Mouse (Mus musculus) neural tube, embryonic 12.5 days (tissue): ENCODE measurements around the gene Bmpr1b. TPM values are rescaled to one million over a fixed set of nuclear protein-coding genes. Genes with fewer than 3 reads are reported as not detected.

ENCODE experiments used
- ATAC-seq: fragments of 200-750 bp; cut with Nextera tagmentation; 2 replicates; pipeline ENCODE4 v1.8.0; 2017; ENCODE audit warnings: low read depth, mild to moderate bottlenecking, moderate TSS enrichment, moderate library complexity; ENCODE audit not compliant: low FRiP score
- H3K27ac ChIP-seq: fragments of 300-500 bp; sonication (generic); 2 replicates; pipeline ENCODE4 v1.5.1; 2016
- H3K27me3 ChIP-seq: fragments of 300-500 bp; sonication (generic); replicated peaks from 2 replicates; pipeline ENCODE4 v1.6.1; 2016; ENCODE audit warnings: mild to moderate bottlenecking
- H3K36me3 ChIP-seq: fragments of 300-500 bp; sonication (generic); 2 replicates; pipeline ENCODE4 v1.6.1; 2016; ENCODE audit warnings: mild to moderate bottlenecking
- H3K4me1 ChIP-seq: fragments of 300-500 bp; sonication (generic); 2 replicates; pipeline ENCODE4 v1.6.1; 2016
- H3K4me2 ChIP-seq: fragments of 300-500 bp; sonication (generic); replicated peaks from 2 replicates; pipeline ENCODE4 v1.6.1; 2016; ENCODE audit warnings: mild to moderate bottlenecking
- H3K4me3 ChIP-seq: fragments of 300-500 bp; sonication (generic); 2 replicates; pipeline ENCODE4 v1.5.1; 2016
- H3K9ac ChIP-seq: fragments of 300-500 bp; sonication (generic); 2 replicates; pipeline ENCODE4 v1.6.1; 2016; ENCODE audit warnings: mild to moderate bottlenecking
- H3K9me3 ChIP-seq: fragments of 300-500 bp; sonication (generic); 2 replicates; pipeline ENCODE4 v1.6.1; 2016; ENCODE audit warnings: mild to moderate bottlenecking
- WGBS: fragments of 180-500 bp; shearing (Covaris S2); methylation state at CpG from one replicate; pipeline ENCODE4 v1.1.7; 2016; 5-methylcytosine and 5-hydroxymethylcytosine counted together
- polyA plus RNA-seq: library from polyadenylated mRNA; unstranded; fragments of >200 nt; fragmentation: Nextera tagmentation; extraction: Ambion mirVana; gene quantifications from 2 replicates; pipeline ENCODE4 v1.2.1, GENCODE M21; 2016

Gene Bmpr1b
- polyA plus RNA-seq, 1 experiment from 2014 or later = 12.6 TPM

GRCm38 (mm10) chr3:142104027-142104805 lies 65.0 kb downstream of the Bmpr1b start:
- Histone ChIP-seq H3K27ac (no peak overlapping the region), H3K36me3 (no peaks in the 10 kb centered on the region), H3K4me3 (no peak overlapping the region), H3K4me1 (no peaks in the 10 kb centered on the region), H3K9ac (no peak overlapping the region), H3K27me3 (no peaks in the 10 kb centered on the region), H3K4me2 (no peak overlapping the region), H3K9me3 (no peaks in the 10 kb centered on the region)
- 91% methylated on average over 10 of the region's 10 CpGs for WGBS
- ATAC-seq = no peak

- 88% methylated on average over 4 of the region's 4 CpGs for WGBS
- ATAC-seq = no peak
- Histone ChIP-seq H3K9me3 (no peaks in the 10 kb centered on the region), H3K27ac (no peak overlapping the region), H3K4me3 (no peak overlapping the region), H3K4me2 (no peak overlapping the region), H3K9ac (no peak overlapping the region), H3K36me3 (no peaks in the 10 kb centered on the region), H3K4me1 (no peaks in the 10 kb centered on the region), H3K27me3 (no peaks in the 10 kb centered on the region)
Observed at GRCm38 (mm10) chr3:142103622-142104021, 65.6 kb downstream of the Bmpr1b start.

DNA sequence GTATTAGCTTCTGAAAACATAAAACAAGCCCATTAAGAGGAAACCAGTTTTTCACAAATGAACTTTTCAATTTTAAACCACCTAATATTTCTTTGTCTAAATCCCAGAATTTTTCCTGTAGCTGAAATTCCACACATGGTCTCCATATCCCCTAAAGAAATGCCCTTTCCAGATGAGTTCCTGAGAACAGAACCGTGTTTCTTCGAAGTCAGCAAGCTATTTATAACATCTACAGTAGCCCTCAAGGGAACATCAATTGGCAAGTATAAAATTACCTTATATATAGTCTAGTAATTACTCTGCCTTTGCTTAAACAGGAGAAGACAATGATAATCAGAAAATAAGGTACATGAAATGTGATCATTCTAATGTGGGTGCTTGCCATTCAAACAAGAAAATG lies 70.1 kb downstream of the Bmpr1b start:
- Histone ChIP-seq H3K9me3 (no peaks in the 10 kb centered on the region), H3K4me1 (no peaks in the 10 kb centered on the region), H3K4me2 (no peak overlapping the region), H3K9ac (no peak overlapping the region), H3K4me3 (no peak overlapping the region), H3K27ac (no peak overlapping the region), H3K27me3 (no peaks in the 10 kb centered on the region), H3K36me3 (no peaks in the 10 kb centered on the region)
- ATAC-seq = no peak
- 53% methylated on average over 2 of the region's 2 CpGs for WGBS

DNA sequence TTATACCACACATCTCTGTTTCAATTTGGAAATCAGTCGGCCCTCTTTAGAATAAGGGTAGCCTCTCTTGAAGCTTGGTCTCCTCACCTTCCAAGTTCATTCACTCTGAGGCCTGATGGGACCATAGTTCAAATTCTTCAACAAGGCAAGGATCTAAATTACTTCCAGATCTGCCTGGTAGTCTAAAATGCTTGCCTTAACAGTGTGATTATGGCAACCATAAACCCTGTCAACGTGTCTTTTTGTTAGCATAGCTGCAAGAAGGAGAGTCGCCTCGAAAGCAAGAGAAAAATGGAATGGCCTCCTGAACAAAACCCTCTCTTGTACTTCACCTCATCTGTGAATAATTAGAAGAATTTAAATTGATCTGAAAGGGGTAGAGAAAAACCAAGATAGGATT lies 75.2 kb downstream of the Bmpr1b start:
- no peaks in the 10 kb centered on the region for H3K4me1 ChIP-seq
- H3K9me3 ChIP-seq = no peaks in the 10 kb centered on the region
- H3K27me3 ChIP-seq = no peaks in the 10 kb centered on the region
- no peak overlapping the region for H3K4me3 ChIP-seq
- 62% methylated on average over 4 of the region's 4 CpGs for WGBS
- no peak overlapping the region for H3K27ac ChIP-seq
- ATAC-seq = no peak
- H3K9ac ChIP-seq = no peak overlapping the region
- no peaks in the 10 kb centered on the region for H3K36me3 ChIP-seq
- no peak overlapping the region for H3K4me2 ChIP-seq

- no peak overlapping the region for H3K4me3 ChIP-seq
- no peak for ATAC-seq
- no peaks in the 10 kb centered on the region for H3K36me3 ChIP-seq
- no peak overlapping the region for H3K9ac ChIP-seq
- no peak overlapping the region for H3K4me2 ChIP-seq
- H3K27ac ChIP-seq = no peak overlapping the region
- no peaks in the 10 kb centered on the region for H3K9me3 ChIP-seq
- no peaks in the 10 kb centered on the region for H3K4me1 ChIP-seq
- no peaks in the 10 kb centered on the region for H3K27me3 ChIP-seq
- WGBS = 95% methylated on average over 4 of the region's 4 CpGs
Observed at GRCm38 (mm10) chr3:142089684-142090083, 79.5 kb downstream of the Bmpr1b start.

GRCm38 (mm10) chr3:142085938-142086337 lies 83.3 kb downstream of the Bmpr1b start:
- H3K4me2 ChIP-seq = no peak overlapping the region
- no peak overlapping the region for H3K9ac ChIP-seq
- no peak overlapping the region for H3K4me3 ChIP-seq
- no peaks in the 10 kb centered on the region for H3K4me1 ChIP-seq
- no peak for ATAC-seq
- H3K9me3 ChIP-seq = no peaks in the 10 kb centered on the region
- H3K27me3 ChIP-seq = no peaks in the 10 kb centered on the region
- WGBS = 74% methylated on average over 3 of the region's 3 CpGs
- H3K27ac ChIP-seq = no peak overlapping the region
- H3K36me3 ChIP-seq = no peaks in the 10 kb centered on the region

DNA sequence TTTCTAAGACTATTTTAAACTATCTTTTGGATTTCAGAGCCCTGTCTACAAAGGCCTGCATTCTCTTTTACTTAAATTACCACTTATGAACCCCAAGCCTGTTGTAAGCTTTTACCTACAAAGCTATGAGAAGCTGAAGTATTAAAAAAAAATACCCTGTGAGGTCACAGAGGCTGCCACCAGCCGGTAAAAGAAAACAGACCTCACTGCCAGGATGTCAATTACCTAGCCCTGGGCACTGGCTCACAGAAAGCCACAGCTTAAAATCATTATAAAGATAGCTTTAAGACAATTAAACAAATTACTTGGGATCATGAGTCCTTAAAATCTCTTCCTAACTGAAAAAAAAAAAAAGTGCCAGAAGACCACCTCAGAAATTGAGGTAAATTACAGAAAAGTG lies 85.1 kb downstream of the Bmpr1b start:
- Histone ChIP-seq H3K9me3 (no peaks in the 10 kb centered on the region), H3K27ac (no peak overlapping the region), H3K4me1 (no peaks in the 10 kb centered on the region), H3K4me3 (no peak overlapping the region), H3K4me2 (no peak overlapping the region), H3K9ac (no peak overlapping the region), H3K27me3 (no peaks in the 10 kb centered on the region), H3K36me3 (no peaks in the 10 kb centered on the region)
- ATAC-seq = no peak
- 58% methylated on average over 1 of the region's 1 CpGs for WGBS

GRCm38 (mm10) chr3:142077723-142078302 lies 91.4 kb downstream of the Bmpr1b start:
- Histone ChIP-seq H3K27me3 (no peaks in the 10 kb centered on the region), H3K36me3 (no peaks in the 10 kb centered on the region), H3K4me3 (no peak overlapping the region), H3K9me3 (no peaks in the 10 kb centered on the region), H3K27ac (no peak overlapping the region), H3K9ac (no peak overlapping the region), H3K4me1 (no peaks in the 10 kb centered on the region), H3K4me2 (no peak overlapping the region)
- ATAC-seq = no peak
- WGBS = 91% methylated on average over 3 of the region's 3 CpGs

DNA sequence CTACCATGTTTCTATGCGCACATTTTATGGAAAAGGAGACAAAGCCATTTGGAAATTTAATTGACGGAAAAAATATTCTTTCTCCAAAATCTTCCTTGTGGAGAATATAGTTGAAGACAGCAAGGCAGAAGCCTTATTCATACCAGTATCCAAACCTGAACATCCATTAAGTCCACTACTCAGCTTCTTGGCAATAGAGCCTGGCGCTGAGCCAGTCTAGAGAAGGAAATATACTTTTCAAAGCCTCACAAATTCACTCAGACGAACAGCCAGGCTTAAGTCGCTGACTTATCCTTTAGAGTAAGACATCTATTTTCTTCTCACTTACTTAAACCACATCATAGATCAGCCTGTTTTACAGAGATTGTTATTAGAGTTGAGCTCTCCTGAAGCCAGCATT lies 97.6 kb downstream of the Bmpr1b start:
- H3K9me3 ChIP-seq = no peaks in the 10 kb centered on the region
- H3K27me3 ChIP-seq = no peaks in the 10 kb centered on the region
- no peak overlapping the region for H3K27ac ChIP-seq
- no peak overlapping the region for H3K9ac ChIP-seq
- H3K4me1 ChIP-seq = no peaks in the 10 kb centered on the region
- WGBS = 93% methylated on average over 5 of the region's 5 CpGs
- H3K36me3 ChIP-seq = no peaks in the 10 kb centered on the region
- no peak overlapping the region for H3K4me3 ChIP-seq
- H3K4me2 ChIP-seq = no peak overlapping the region
- ATAC-seq = no peak

GRCm38 (mm10) chr3:142066792-142067346 lies 102.4 kb downstream of the Bmpr1b start:
- Histone ChIP-seq H3K9ac (no peak overlapping the region), H3K27ac (no peak overlapping the region), H3K36me3 (no peaks in the 10 kb centered on the region), H3K9me3 (no peaks in the 10 kb centered on the region), H3K4me3 (no peak overlapping the region), H3K4me1 (peaks cover 9% of the 10 kb centered on the region), H3K27me3 (no peaks in the 10 kb centered on the region), H3K4me2 (no peak overlapping the region)
- WGBS = 71% methylated on average over 1 of the region's 1 CpGs
- ATAC-seq = no peak

DNA sequence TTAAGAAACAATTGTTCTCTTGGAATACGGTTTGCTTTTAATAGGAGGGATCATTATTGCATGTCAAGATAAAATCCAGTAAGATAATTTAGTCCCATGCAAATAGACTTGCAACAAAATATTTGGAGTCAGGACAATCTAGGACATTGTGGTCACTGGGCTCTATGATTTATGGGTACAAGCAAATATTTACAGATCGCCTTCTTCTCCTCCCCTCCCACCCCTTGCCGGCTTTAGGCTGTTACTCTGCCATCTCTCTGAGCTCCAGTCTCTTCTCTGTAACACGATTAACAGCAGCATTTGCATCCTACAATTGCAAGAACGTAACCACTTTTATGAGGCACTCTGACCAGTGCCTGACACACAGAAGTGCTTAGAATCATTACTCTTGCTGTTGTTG lies 104.1 kb downstream of the Bmpr1b start:
- H3K9ac ChIP-seq = no peak overlapping the region
- H3K4me3 ChIP-seq = no peak overlapping the region
- no peak overlapping the region for H3K27ac ChIP-seq
- H3K4me1 ChIP-seq = peaks cover 14% of the 10 kb centered on the region
- no peak for ATAC-seq
- no peak overlapping the region for H3K4me2 ChIP-seq
- no peaks in the 10 kb centered on the region for H3K36me3 ChIP-seq
- no peaks in the 10 kb centered on the region for H3K9me3 ChIP-seq
- 48% methylated on average over 5 of the region's 5 CpGs for WGBS
- H3K27me3 ChIP-seq = no peaks in the 10 kb centered on the region

DNA sequence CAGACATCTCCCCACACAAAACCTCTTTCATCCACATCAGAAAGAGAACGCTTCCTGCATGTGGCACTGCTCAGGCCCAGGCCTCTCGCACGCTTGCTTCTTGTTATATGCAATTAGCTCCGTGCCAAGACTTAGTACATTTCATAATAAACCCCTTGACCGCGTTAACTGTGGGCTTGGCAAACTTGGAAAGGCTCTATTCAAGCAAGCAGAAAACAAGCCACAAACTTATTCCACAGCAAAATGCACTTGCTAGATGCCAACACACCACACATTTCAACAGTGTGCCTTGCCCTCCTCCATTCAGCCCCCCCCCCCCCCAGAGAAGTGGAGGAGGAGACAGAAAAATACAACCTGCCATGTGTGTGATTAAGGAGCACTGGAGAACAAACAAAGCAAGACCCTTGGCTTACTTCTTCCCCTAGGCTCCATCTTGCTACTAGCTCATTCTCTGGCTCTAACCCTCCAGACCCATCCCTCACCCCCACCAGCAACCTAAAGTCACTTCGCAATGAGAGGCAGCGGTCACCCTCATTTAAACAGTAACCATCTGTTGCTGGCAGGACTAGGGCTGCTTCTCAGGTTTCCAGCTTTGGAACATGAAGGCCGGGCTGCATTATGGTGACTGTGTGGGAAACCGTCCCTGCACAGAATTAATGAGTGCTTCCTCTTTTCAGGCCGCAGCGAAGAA lies 105.5 kb downstream of the Bmpr1b start:
- peaks cover 14% of the 10 kb centered on the region for H3K4me1 ChIP-seq
- no peak overlapping the region for H3K4me3 ChIP-seq
- peak; percentile 88 for ATAC-seq
- H3K9me3 ChIP-seq = no peaks in the 10 kb centered on the region
- 21% methylated on average over 12 of the region's 12 CpGs for WGBS
- no peak overlapping the region for H3K27ac ChIP-seq
- peak overlapping the region; percentile 15; the same call in 1 of the 2 replicates for H3K4me2 ChIP-seq
- H3K27me3 ChIP-seq = no peaks in the 10 kb centered on the region
- H3K9ac ChIP-seq = no peak overlapping the region
- H3K36me3 ChIP-seq = no peaks in the 10 kb centered on the region
